Mouse (Mus musculus) large intestine, adult 2 months (tissue): Measurements from ENCODE around the gene Tctn3. TPM values are rescaled to one million over a fixed set of nuclear protein-coding genes. Genes with fewer than 3 reads are reported as not detected.
A peak's percentile ranks its signal among the peaks of the same experiment; 100 is the strongest.
"Not testable (repeated sequence)": the region's sequence is repeated elsewhere in the genome, so short reads cannot be mapped to it uniquely, and the experiment has no call there.

ENCODE experiments used
- DNase-seq: peaks from one replicate; pipeline ENCODE4 v3.0.0-alpha.2; 2012; ENCODE audit warnings: low read depth, low spot score
- WGBS: fragments of 180-500 bp; shearing (Covaris S2); methylation state at CpG from one replicate; pipeline ENCODE4 v1.1.7; 2018; 5-methylcytosine and 5-hydroxymethylcytosine counted together
- polyA plus RNA-seq: library from polyadenylated mRNA; depleted of rRNA; stranded (reverse); fragments of >200 nt; gene quantifications from 2 replicates; pipeline ENCODE4 v1.2.3, GENCODE M21; 2012

The Tctn3 gene
- polyA plus RNA-seq, 1 experiment = 3.8 TPM

- DNase-seq = no peak
- 69% methylated on average over 3 of the region's 3 CpGs for WGBS
These were observed 18.1 kb upstream of the Tctn3 start for GRCm38 (mm10) chr19:40630096-40630495.

GRCm38 (mm10) chr19:40628950-40629349 lies 16.9 kb upstream of the Tctn3 start:
- DNase-seq = no peak

- WGBS = 16% methylated on average over 12 of the region's 12 CpGs
- DNase-seq = peak; percentile 27
These were observed 13.9 kb upstream of the Tctn3 start for GRCm38 (mm10) chr19:40625935-40626334.

- not testable (repeated sequence) for DNase-seq
- WGBS = 61% methylated on average over 12 of the region's 26 CpGs
These were observed 9.6 kb upstream of the Tctn3 start for GRCm38 (mm10) chr19:40621616-40622015.

GRCm38 (mm10) chr19:40616021-40616420 lies 4.0 kb upstream of the Tctn3 start:
- DNase-seq = no peak
- 72% methylated on average over 7 of the region's 7 CpGs for WGBS

GRCm38 (mm10) chr19:40614811-40615210 lies 2.8 kb upstream of the Tctn3 start:
- WGBS = 41% methylated on average over 7 of the region's 7 CpGs
- no peak for DNase-seq

- DNase-seq = no peak
- 89% methylated on average over 6 of the region's 6 CpGs for WGBS
These were observed 4.4 kb downstream of the Tctn3 start for GRCm38 (mm10) chr19:40607676-40608075.

GRCm38 (mm10) chr19:40605189-40605588 lies 6.8 kb downstream of the Tctn3 start:
- no peak for DNase-seq
- 95% methylated on average over 9 of the region's 9 CpGs for WGBS

GRCm38 (mm10) chr19:40601870-40602269 lies 10.2 kb downstream of the Tctn3 start:
- WGBS = 95% methylated on average over 3 of the region's 3 CpGs
- DNase-seq = no peak

- DNase-seq = not testable (repeated sequence)
- 94% methylated on average over 5 of the region's 5 CpGs for WGBS
These were observed 11.2 kb downstream of the Tctn3 start for GRCm38 (mm10) chr19:40600846-40601245.

GRCm38 (mm10) chr19:40595831-40596230 lies 16.2 kb downstream of the Tctn3 start:
- WGBS = 76% methylated on average over 8 of the region's 8 CpGs
- no peak for DNase-seq

GRCm38 (mm10) chr19:40595231-40595630 lies 16.8 kb downstream of the Tctn3 start:
- no peak for DNase-seq
- 89% methylated on average over 3 of the region's 3 CpGs for WGBS

GRCm38 (mm10) chr19:40589530-40589880 lies 22.5 kb downstream of the Tctn3 start:
- no peak for DNase-seq
- WGBS = 0% methylated on average over 10 of the region's 10 CpGs

GRCm38 (mm10) chr19:40588847-40589529 lies 23.0 kb downstream of the Tctn3 start:
- WGBS = 1% methylated on average over 18 of the region's 18 CpGs
- peak; percentile 81 for DNase-seq

GRCm38 (mm10) chr19:40588293-40588654 lies 23.8 kb downstream of the Tctn3 start, which contains the start of gene Aldh18a1:
Aldh18a1 (minus strand) TSS chr19:40588463.
- under 1% methylated on average over 34 of the region's 34 CpGs for WGBS
- peak; percentile 52 for DNase-seq

GRCm38 (mm10) chr19:40587491-40588292 lies 24.3 kb downstream of the Tctn3 start:
- DNase-seq = no peak
- WGBS = 2% methylated on average over 30 of the region's 30 CpGs

GRCm38 (mm10) chr19:40586908-40587307 lies 25.1 kb downstream of the Tctn3 start:
- 39% methylated on average over 7 of the region's 7 CpGs for WGBS
- DNase-seq = no peak

- DNase-seq = no peak
- WGBS = 81% methylated on average over 5 of the region's 5 CpGs
These were observed 30.4 kb downstream of the Tctn3 start for GRCm38 (mm10) chr19:40581662-40582061.

GRCm38 (mm10) chr19:40580902-40581301 lies 31.1 kb downstream of the Tctn3 start:
- WGBS = 73% methylated on average over 2 of the region's 2 CpGs

GRCm38 (mm10) chr19:40575438-40575837 lies 36.6 kb downstream of the Tctn3 start:
- 52% methylated on average over 5 of the region's 5 CpGs for WGBS

More at GRCm38 (mm10) chr19:40580902-40581301, 31.1 kb downstream of the Tctn3 start:
- no peak for DNase-seq

GRCm38 (mm10) chr19:40570726-40571125 lies 41.3 kb downstream of the Tctn3 start:
- peak; percentile 54 for DNase-seq
- WGBS = 43% methylated on average over 9 of the region's 9 CpGs

More at GRCm38 (mm10) chr19:40575438-40575837, 36.6 kb downstream of the Tctn3 start:
- no peak for DNase-seq
